Mouse (Mus musculus) kidney, embryonic 16.5 days (tissue): ENCODE data around the gene Pkd2. TPM values are rescaled to one million over a fixed set of nuclear protein-coding genes. Genes with fewer than 3 reads are reported as not detected.
"Not testable (repeated sequence)": the region's sequence is repeated elsewhere in the genome, so short reads cannot be mapped to it uniquely, and the experiment has no call there.

Source experiments
- ATAC-seq: fragments of 200-750 bp; cut with Nextera tagmentation; 2 replicates; pipeline ENCODE4 v1.8.0; 2017; ENCODE audit warnings: moderate TSS enrichment; ENCODE audit not compliant: low FRiP score, low TSS enrichment
- H3K27ac ChIP-seq: fragments of 300-500 bp; sonication (generic); 2 replicates; pipeline ENCODE4 v1.5.1; 2014; ENCODE audit warnings: low read length
- H3K27me3 ChIP-seq: fragments of 300-500 bp; sonication (generic); 2 replicates; pipeline ENCODE4 v1.6.1; 2014; ENCODE audit warnings: low read length, control low read depth, mixed read lengths; ENCODE audit not compliant: insufficient read depth
- H3K36me3 ChIP-seq: fragments of 300-500 bp; sonication (generic); 2 replicates; pipeline ENCODE4 v1.6.1; 2014; ENCODE audit warnings: low read length, control low read depth, mixed read lengths; ENCODE audit not compliant: insufficient read depth
- H3K4me1 ChIP-seq: fragments of 300-500 bp; sonication (generic); 2 replicates; pipeline ENCODE4 v1.6.1; 2014; ENCODE audit warnings: low read length, control low read depth, mixed read lengths; ENCODE audit not compliant: insufficient read depth
- H3K4me2 ChIP-seq: fragments of 300-500 bp; sonication (generic); replicated peaks from 2 replicates; pipeline ENCODE4 v1.6.1; 2014; ENCODE audit warnings: low read depth, low read length
- H3K4me3 ChIP-seq: fragments of 300-500 bp; sonication (generic); 2 replicates; pipeline ENCODE4 v1.5.1; 2014; ENCODE audit warnings: mild to moderate bottlenecking, low read length
- H3K9ac ChIP-seq: fragments of 300-500 bp; sonication (generic); replicated peaks from 2 replicates; pipeline ENCODE4 v1.6.1; 2014; ENCODE audit warnings: low read length
- H3K9me3 ChIP-seq: fragments of 300-500 bp; sonication (generic); 2 replicates; pipeline ENCODE4 v1.6.1; 2016; ENCODE audit warnings: low read length, control low read depth
- WGBS: fragments of 180-500 bp; shearing (Covaris S2); extraction: QIAGEN DNeasy Blood & Tissue Kit; methylation state at CpG from one replicate; pipeline ENCODE4 v1.1.7; 2014; 5-methylcytosine and 5-hydroxymethylcytosine counted together
- polyA plus RNA-seq: library from polyadenylated mRNA; unstranded; fragments of >200 nt; fragmentation: Nextera tagmentation; extraction: Ambion mirVana; gene quantifications from 2 replicates; pipeline ENCODE4 v1.2.1, GENCODE M21; 2015

Pkd2 gene
- polyA plus RNA-seq, 1 experiment from 2014 or later, result 15.2 TPM

DNA sequence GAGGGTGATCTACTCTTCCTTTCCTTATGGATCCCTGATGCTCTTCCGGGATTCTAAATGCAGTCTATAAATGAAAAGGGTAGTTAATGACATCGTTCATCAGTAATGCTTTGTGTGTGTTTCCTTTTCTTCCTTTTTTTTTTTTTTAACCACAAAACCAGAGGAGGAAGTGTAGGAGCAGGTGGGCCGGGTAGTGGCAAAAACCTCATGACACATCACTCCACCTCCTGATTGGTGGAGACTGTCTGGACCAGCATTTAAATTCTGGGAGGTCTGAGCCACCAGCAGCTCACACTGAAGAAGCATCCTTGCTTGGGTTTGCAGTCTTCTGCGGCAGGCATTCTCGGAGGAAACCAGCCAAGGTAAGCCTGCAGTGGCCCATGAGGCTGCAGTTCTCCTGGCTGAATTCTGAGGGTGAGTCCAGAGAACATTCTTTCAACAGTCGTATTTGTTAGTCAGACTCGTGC, 24.4 kb upstream of the Pkd2 start, which contains the start of gene Spp1:
Gene Spp1 (plus strand): TSS at position 284 of the 467 bp plus-strand sequence.
- Histone ChIP-seq H3K27ac (0 out of 2 replicates have a peak within 1 kb of the TSS, but pooled peaks have one; percentile 6), H3K36me3 (no peaks in the 10 kb centered on the region), H3K9me3 (no peaks in the 10 kb centered on the region), H3K4me2 (no peak within 1 kb of the TSS), H3K4me1 (no peaks in the 10 kb centered on the region), H3K27me3 (no peaks in the 10 kb centered on the region), H3K9ac (no peak within 1 kb of the TSS), H3K4me3 (no peak within 1 kb of the TSS)
- WGBS, result 65% methylated on average over 7 of the region's 7 CpGs
- ATAC-seq, result no peak

GRCm38 (mm10) chr5:104436406-104437076, 22.7 kb upstream of the Pkd2 start:
- Histone ChIP-seq H3K4me3 (no peak overlapping the region), H3K9me3 (no peaks in the 10 kb centered on the region), H3K27me3 (no peaks in the 10 kb centered on the region), H3K27ac (peak overlapping the region; percentile 21; the same call in 1 of the 2 replicates), H3K36me3 (no peaks in the 10 kb centered on the region), H3K4me1 (no peaks in the 10 kb centered on the region), H3K9ac (no peak overlapping the region), H3K4me2 (no peak overlapping the region)
- no peak for ATAC-seq
- 68% methylated on average over 7 of the region's 7 CpGs for whole genome bisulfite sequencing

GRCm38 (mm10) chr5:104442396-104442795, 16.9 kb upstream of the Pkd2 start:
- Histone ChIP-seq H3K27ac (no peak overlapping the region), H3K4me3 (no peak overlapping the region), H3K4me2 (no peak overlapping the region), H3K9ac (no peak overlapping the region), H3K27me3 (no peaks in the 10 kb centered on the region), H3K9me3 (no peaks in the 10 kb centered on the region), H3K36me3 (no peaks in the 10 kb centered on the region), H3K4me1 (no peaks in the 10 kb centered on the region)
- ATAC-seq, result no peak
- WGBS, result 65% methylated on average over 6 of the region's 6 CpGs

DNA sequence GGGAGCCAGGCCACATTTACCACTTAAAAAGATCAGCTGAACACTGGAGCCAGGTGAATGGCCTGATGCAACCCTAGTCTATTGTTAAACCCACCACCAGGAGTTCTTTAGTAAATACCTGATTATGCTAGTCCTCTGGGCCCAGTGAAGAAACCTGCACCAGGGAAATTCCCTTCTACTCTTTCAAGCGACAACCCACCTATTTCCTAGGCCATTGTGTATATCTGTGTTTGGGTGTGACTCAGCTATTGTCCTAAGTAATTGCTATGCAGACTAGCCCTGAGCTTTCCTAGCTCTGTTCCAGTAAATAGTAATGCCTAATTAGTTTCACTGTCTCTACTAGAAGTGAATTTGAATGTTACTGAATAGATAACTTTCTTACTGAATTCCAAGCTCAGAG, 16.4 kb upstream of the Pkd2 start:
- Histone ChIP-seq H3K27me3 (no peaks in the 10 kb centered on the region), H3K9me3 (no peaks in the 10 kb centered on the region), H3K4me2 (no peak overlapping the region), H3K4me1 (no peaks in the 10 kb centered on the region), H3K9ac (no peak overlapping the region), H3K4me3 (no peak overlapping the region), H3K27ac (no peak overlapping the region), H3K36me3 (no peaks in the 10 kb centered on the region)
- no peak for ATAC-seq
- 73% methylated on average over 1 of the region's 1 CpGs for WGBS

- Histone ChIP-seq H3K4me2 (no peak overlapping the region), H3K4me3 (no peak overlapping the region), H3K27ac (no peak overlapping the region), H3K4me1 (no peaks in the 10 kb centered on the region), H3K27me3 (no peaks in the 10 kb centered on the region), H3K9me3 (no peaks in the 10 kb centered on the region), H3K9ac (no peak overlapping the region), H3K36me3 (no peaks in the 10 kb centered on the region)
- peak; percentile 87 for ATAC-seq
- 10% methylated on average over 3 of the region's 3 CpGs for WGBS
Measured at GRCm38 (mm10) chr5:104446156-104446555, 13.1 kb upstream of the Pkd2 start.

- H3K4me3 ChIP-seq, H3K4me1 ChIP-seq, H3K27me3 ChIP-seq, H3K36me3 ChIP-seq, H3K27ac ChIP-seq, H3K4me2 ChIP-seq, ATAC-seq, H3K9ac ChIP-seq, H3K9me3 ChIP-seq: not testable (repeated sequence)
- 24% methylated on average over 6 of the region's 6 CpGs for WGBS
Measured at GRCm38 (mm10) chr5:104448346-104448745, 10.9 kb upstream of the Pkd2 start.

- Histone ChIP-seq H3K36me3 (no peaks in the 10 kb centered on the region), H3K4me2 (no peak overlapping the region), H3K4me3 (no peak overlapping the region), H3K9me3 (no peaks in the 10 kb centered on the region), H3K27ac (no peak overlapping the region), H3K27me3 (no peaks in the 10 kb centered on the region), H3K4me1 (no peaks in the 10 kb centered on the region), H3K9ac (no peak overlapping the region)
- no peak for ATAC-seq
- 41% methylated on average over 3 of the region's 3 CpGs for WGBS
Measured at GRCm38 (mm10) chr5:104449491-104449890, 9.8 kb upstream of the Pkd2 start.

DNA sequence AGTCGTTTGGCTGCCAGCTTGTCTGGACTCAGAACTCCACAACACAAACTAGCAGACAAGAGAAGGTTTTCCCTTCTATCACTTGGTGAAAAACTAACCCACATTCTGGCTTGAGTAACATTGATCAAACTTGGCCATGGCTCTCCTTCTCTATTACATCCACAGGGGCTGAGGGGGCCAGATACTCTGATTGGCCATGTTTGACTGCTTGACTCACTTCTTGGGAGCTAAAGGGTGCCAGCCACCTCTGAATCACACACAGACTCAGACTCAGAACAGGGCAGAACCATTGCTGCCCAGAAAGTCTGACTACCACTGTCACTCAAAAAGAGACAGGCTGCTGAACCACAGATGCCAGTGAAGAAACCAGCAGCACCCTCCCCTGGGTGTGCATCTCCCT, 6.2 kb upstream of the Pkd2 start:
- Histone ChIP-seq H3K27me3 (no peaks in the 10 kb centered on the region), H3K4me1 (no peaks in the 10 kb centered on the region), H3K9ac (no peak overlapping the region), H3K27ac (no peak overlapping the region), H3K4me3 (no peak overlapping the region), H3K4me2 (no peak overlapping the region), H3K36me3 (no peaks in the 10 kb centered on the region; the same call in 1 of the 2 replicates), H3K9me3 (peaks cover 5% of the 10 kb centered on the region; the same call in 1 of the 2 replicates)
- ATAC-seq, result no peak
- 70% methylated on average over 1 of the region's 1 CpGs for WGBS

DNA sequence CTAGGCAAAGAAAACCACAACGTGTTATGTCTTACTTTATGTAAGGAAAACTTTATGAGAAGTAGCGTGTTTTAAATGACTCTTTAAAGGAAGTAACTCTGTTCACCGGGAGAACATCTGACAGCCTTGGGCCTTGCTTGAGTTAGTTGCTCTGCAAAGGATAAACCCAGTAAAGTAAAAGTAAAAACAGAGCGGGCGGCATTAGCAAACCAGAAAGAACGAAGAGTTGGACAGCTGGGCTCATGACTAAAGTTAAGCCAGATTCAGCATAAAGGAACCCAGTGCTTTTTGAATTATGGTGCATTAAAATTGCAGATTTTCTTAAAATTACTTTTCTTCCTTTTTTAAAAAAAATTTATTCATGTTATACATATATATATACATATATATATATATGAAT, 4.7 kb upstream of the Pkd2 start:
- Histone ChIP-seq H3K9ac (no peak overlapping the region), H3K4me2 (no peak overlapping the region), H3K27me3 (no peaks in the 10 kb centered on the region), H3K27ac (no peak overlapping the region), H3K4me3 (no peak overlapping the region), H3K9me3 (peaks cover 5% of the 10 kb centered on the region; the same call in 1 of the 2 replicates), H3K36me3 (no peaks in the 10 kb centered on the region; the same call in 1 of the 2 replicates), H3K4me1 (peaks cover 8% of the 10 kb centered on the region)
- no peak for ATAC-seq
- WGBS, result 85% methylated on average over 6 of the region's 6 CpGs

GRCm38 (mm10) chr5:104459706-104460455, 631 bp downstream of the Pkd2 start:
- Histone ChIP-seq H3K4me3 (peak overlapping the region; percentile 83), H3K27me3 (no peaks in the 10 kb centered on the region), H3K27ac (peak overlapping the region; percentile 95), H3K9ac (peak overlapping the region; percentile 97), H3K9me3 (peaks cover 5% of the 10 kb centered on the region; the same call in 1 of the 2 replicates), H3K4me1 (peaks cover 19% of the 10 kb centered on the region), H3K36me3 (peaks cover 22% of the 10 kb centered on the region), H3K4me2 (peak overlapping the region; percentile 64)
- ATAC-seq, result peak; percentile 81
- under 1% methylated on average over 82 of the region's 82 CpGs for WGBS
